Mouse (Mus musculus): ENCODE measurements around the gene Riox1.

DNA sequence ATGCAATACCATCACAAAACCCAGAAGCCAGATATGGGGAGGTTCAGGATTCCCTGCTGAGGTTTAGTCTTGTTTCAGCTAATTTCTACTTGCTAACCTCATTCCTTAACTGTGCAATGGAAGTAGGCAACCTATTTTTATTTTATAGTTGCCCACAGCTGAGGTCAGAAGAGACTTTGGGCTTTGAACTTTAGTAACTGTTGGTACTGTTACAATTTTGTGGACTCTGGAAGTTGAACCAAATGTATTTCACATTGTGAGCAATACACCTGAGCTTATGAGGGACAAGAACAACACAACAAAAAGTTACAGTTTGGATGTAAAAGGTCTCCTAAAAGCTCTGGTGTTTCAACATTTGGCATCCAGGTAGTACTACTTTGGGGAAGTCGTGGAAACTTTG is 35.6 kb upstream of the Riox1 start:
- TF ChIP-seq CTCF (IDR thresholded peaks at IDR 0.05; ENCODE audit: low read depth, low read length) = no peak
- no peak for TF ChIP-seq POLR2A (IDR thresholded peaks at IDR 0.05; ENCODE audit: borderline replicate concordance, low read depth, low read length)

Measured in bone marrow macrophage, adult 2 months (primary cell).